Mouse (Mus musculus): ENCODE data around the gene Mctp2. TPM values are rescaled to one million over a fixed set of nuclear protein-coding genes. Genes with fewer than 3 reads are reported as not detected.

The Mctp2 gene
- polyA plus RNA-seq, 1 experiment from 2014 or later: 0.33 TPM

DNA sequence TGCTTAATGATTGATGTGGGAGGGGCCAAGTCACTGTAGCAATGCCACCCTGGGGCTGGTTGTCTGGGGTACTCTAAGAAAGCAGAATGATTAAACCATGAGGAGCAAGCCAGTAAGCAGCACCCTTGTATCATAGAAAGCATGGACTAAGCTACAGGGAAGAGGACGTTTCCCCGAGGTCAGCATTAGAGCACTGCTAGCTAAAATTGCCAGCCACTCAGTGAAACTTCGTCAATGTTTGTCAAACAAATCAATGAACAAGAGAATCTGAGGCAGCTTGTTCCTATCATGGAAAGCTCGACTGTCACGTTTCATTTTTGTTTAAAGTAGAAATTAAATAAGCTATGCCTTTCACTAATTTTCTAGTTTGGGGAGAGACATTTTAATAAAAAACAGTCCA is 124.8 kb downstream of the Mctp2 start:
- Histone ChIP-seq H3K27me3 (replicated peaks; ENCODE audit: control insufficient read depth, insufficient read depth, low read length) (no peaks in the 10 kb centered on the region), H3K27ac (ENCODE audit: low read depth, low read length) (no peak overlapping the region), H3K4me3 (ENCODE audit: low read depth, low read length) (no peak overlapping the region), H3K4me2 (no peak overlapping the region), H3K9me3 (ENCODE audit: control insufficient read depth, low read length) (no peaks in the 10 kb centered on the region), H3K9ac (ENCODE audit: low read depth, low read length) (no peak overlapping the region), H3K4me1 (replicated peaks; ENCODE audit: control insufficient read depth, insufficient read depth, low read length) (no peaks in the 10 kb centered on the region), H3K36me3 (ENCODE audit: control insufficient read depth, insufficient read depth, low read length) (no peaks in the 10 kb centered on the region)
- DNase-seq (ENCODE audit: low spot score) (no peak), ATAC-seq (replicated peaks; ENCODE audit: low FRiP score) (no peak)
- WGBS: 70% methylated on average over 5 of the region's 5 CpGs

DNA sequence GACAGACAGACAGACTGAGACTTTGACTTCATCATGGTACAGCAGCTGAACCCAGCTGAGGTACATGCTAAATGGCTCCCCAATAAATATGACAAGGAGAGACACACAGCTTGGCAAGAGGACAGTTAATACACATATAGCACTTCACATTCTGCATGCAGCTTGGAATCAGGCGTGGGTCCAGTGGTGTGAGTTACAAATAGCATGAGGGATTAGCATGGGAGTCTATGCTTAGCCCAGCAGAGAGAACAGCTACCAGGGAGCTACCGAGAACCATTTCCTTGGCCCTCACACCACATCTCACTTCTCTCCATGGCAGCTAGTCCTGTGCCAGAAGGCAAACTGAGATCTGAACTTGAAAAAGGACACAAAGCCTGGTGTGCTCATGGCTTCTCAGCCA is 137.1 kb downstream of the Mctp2 start:
- Histone ChIP-seq H3K27ac (ENCODE audit: low read depth, low read length) (no peak overlapping the region), H3K4me3 (ENCODE audit: low read depth, low read length) (no peak overlapping the region), H3K36me3 (ENCODE audit: control insufficient read depth, insufficient read depth, low read length) (no peaks in the 10 kb centered on the region), H3K4me1 (replicated peaks; ENCODE audit: control insufficient read depth, insufficient read depth, low read length) (no peaks in the 10 kb centered on the region), H3K27me3 (replicated peaks; ENCODE audit: control insufficient read depth, insufficient read depth, low read length) (no peaks in the 10 kb centered on the region), H3K9ac (ENCODE audit: low read depth, low read length) (no peak overlapping the region), H3K9me3 (ENCODE audit: control insufficient read depth, low read length) (no peaks in the 10 kb centered on the region), H3K4me2 (no peak overlapping the region)
- WGBS: 72% methylated on average over 2 of the region's 2 CpGs
- DNase-seq (ENCODE audit: low spot score) (no peak), ATAC-seq (replicated peaks; ENCODE audit: low FRiP score) (no peak)

DNA sequence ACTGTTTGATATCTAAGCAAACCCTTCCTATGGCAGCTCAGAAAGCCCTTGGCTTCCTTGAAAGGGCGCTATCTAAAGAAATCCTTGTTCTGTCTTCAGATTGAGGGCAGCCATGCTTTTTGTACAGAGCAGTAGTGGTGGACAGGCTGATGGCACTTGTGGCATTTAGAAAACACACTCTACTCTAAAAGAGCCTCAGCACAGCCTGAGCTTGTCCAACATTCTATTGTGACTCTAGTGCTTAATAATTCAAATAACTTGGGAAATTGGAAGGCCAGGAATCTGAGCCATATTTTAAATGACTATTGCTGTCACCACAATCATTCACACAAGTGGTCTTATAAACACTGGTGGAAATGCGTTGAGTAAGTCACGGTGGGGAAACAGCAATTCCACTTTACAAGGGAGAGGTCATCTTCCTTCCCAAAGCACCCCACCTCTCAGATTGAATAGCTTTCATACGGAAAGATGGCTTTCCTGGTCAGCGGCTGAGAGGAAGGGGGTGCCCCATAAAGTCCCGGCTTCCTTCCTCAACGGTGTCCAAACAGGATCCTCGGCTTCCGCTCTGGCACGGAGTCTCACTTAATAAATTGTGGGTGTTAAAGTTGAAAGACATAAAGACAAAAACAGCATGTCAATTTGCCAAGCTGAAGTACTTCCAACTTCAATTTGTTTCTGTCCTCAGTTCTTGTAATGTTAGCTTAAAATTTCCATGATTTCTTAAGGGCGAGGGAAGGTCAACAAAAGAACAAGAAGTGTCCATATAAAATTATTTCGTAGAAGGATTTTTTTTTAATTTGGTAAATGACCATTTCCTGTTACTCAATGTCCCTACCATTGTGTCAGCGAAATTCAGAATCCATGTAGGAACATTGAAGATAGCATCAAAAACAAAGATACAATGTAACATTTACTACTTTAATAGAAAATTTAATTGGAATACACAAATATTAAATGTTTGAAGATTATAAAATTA is 140.4 kb downstream of the Mctp2 start:
- DNase-seq (ENCODE audit: low spot score) (no peak), ATAC-seq (replicated peaks; ENCODE audit: low FRiP score) (no peak)
- Histone ChIP-seq H3K4me1 (replicated peaks; ENCODE audit: control insufficient read depth, insufficient read depth, low read length) (no peaks in the 10 kb centered on the region), H3K4me2 (no peak overlapping the region), H3K4me3 (ENCODE audit: low read depth, low read length) (no peak overlapping the region), H3K9me3 (ENCODE audit: control insufficient read depth, low read length) (no peaks in the 10 kb centered on the region), H3K27ac (ENCODE audit: low read depth, low read length) (no peak overlapping the region), H3K9ac (ENCODE audit: low read depth, low read length) (no peak overlapping the region), H3K36me3 (ENCODE audit: control insufficient read depth, insufficient read depth, low read length) (no peaks in the 10 kb centered on the region), H3K27me3 (replicated peaks; ENCODE audit: control insufficient read depth, insufficient read depth, low read length) (no peaks in the 10 kb centered on the region)
- 65% methylated on average over 13 of the region's 13 CpGs for WGBS

DNA sequence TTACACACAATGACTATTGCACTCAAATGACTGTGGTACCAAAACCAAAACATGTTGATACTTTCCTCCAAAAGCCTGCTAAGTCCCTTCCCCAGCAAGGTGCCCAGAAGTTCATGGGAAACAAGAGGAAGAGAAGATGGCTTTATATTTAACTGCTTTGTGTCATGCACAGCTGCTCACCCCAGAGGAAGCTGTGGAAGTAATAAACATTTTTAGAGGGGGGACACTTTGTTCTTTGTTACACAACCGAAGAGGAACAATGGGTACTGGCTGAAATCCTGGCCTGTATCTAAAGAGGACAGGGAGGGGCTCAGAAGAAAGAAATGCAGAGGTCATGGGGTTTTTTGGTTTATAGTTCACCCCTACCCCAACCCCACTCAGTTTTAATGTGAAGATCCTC is 144.2 kb downstream of the Mctp2 start:
- H3K9me3 ChIP-seq (ENCODE audit: control insufficient read depth, low read length): no peaks in the 10 kb centered on the region
- H3K4me2 ChIP-seq: no peak overlapping the region

DNA sequence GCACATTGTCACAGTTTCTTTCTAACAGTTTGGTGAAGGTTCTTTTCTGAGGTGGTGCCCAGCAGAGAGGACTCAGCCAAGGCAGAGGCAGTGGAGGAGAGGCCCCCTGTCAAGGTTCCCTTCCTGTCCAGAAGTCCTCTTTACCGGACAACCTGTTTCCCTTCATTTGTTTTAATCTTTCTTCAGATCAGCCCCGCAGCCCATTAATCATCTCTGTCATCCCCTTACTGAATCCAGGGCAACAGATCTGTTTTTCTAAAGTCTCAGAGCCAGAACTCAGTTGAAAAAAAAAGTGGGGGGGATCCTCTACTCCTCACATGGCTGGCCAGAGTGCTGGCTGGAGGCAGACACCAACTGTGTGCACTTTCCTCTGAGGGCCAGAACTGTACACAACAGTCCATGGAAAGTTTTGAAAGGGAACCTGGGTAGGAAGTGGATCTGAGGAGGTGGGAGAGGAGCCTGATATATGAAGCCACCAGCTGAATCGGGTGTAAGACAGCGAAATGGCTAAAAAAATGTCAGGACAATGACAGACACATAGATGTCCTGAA is 146.8 kb downstream of the Mctp2 start:
- no peak overlapping the region for H3K27ac ChIP-seq (ENCODE audit: low read depth, low read length)
- WGBS: 59% methylated on average over 4 of the region's 4 CpGs

More for the DNA sequence above, 144.2 kb downstream of the Mctp2 start:
- ATAC-seq (replicated peaks; ENCODE audit: low FRiP score) (no peak), DNase-seq (ENCODE audit: low spot score) (no peak)
- Histone ChIP-seq H3K4me1 (replicated peaks; ENCODE audit: control insufficient read depth, insufficient read depth, low read length) (no peaks in the 10 kb centered on the region), H3K27me3 (replicated peaks; ENCODE audit: control insufficient read depth, insufficient read depth, low read length) (no peaks in the 10 kb centered on the region), H3K27ac (ENCODE audit: low read depth, low read length) (no peak overlapping the region), H3K9ac (ENCODE audit: low read depth, low read length) (no peak overlapping the region), H3K4me3 (ENCODE audit: low read depth, low read length) (no peak overlapping the region), H3K36me3 (ENCODE audit: control insufficient read depth, insufficient read depth, low read length) (no peaks in the 10 kb centered on the region)
- 38% methylated on average over 1 of the region's 1 CpGs for WGBS

DNA sequence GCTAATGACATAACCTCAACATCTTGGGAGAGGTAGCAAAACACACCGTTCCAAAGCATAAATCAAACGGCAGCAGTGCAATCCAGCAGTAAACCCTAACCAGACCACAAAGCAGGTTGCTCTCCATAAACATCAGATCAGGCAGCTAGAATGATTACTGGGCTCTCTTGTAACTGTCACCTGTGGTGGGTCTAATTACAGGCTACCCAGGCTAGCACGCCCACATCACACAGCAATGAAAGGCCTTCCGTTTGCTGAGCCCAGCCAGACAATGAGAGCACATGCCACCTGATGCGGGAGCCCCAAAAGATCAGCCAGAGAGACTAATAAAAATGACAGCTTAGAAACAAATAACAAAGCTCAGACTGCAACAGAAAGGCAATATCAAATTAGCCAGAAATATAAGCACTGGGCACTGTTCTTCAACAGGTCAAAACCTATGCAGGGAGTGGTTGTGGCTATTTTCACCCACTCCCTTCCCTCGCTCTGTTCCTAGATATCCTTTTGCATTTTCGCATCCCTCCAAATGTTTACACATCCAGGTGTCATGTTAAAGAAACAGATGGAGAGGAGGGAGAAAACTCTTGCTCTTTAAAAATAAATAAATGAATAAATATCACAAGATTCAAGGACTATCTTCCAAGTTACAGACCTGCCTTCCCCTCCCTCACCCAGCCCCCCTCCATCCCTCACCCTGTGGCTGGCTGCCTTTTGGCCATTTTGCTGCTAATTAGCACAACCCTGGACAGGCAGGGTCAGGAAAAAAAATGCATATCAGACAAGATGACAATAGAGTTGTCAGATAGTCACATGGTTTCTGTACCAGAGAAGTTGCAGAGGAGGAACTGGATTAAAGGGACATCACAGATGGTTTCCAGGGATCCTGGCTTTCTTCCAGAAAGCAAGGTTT is 155.4 kb downstream of the Mctp2 start:
- Histone ChIP-seq H3K36me3 (ENCODE audit: control insufficient read depth, insufficient read depth, low read length) (no peaks in the 10 kb centered on the region), H3K27me3 (replicated peaks; ENCODE audit: control insufficient read depth, insufficient read depth, low read length) (no peaks in the 10 kb centered on the region), H3K4me3 (ENCODE audit: low read depth, low read length) (no peak overlapping the region), H3K27ac (ENCODE audit: low read depth, low read length) (no peak overlapping the region), H3K4me1 (replicated peaks; ENCODE audit: control insufficient read depth, insufficient read depth, low read length) (no peaks in the 10 kb centered on the region), H3K4me2 (no peak overlapping the region), H3K9me3 (ENCODE audit: control insufficient read depth, low read length) (no peaks in the 10 kb centered on the region), H3K9ac (ENCODE audit: low read depth, low read length) (no peak overlapping the region)
- WGBS: 74% methylated on average over 7 of the region's 7 CpGs
- no peak for DNase-seq (ENCODE audit: low spot score)
- no peak for ATAC-seq (replicated peaks; ENCODE audit: low FRiP score)

More for the DNA sequence above, 146.8 kb downstream of the Mctp2 start:
- no peaks in the 10 kb centered on the region for H3K27me3 ChIP-seq (replicated peaks; ENCODE audit: control insufficient read depth, insufficient read depth, low read length)
- H3K9me3 ChIP-seq (ENCODE audit: control insufficient read depth, low read length): no peaks in the 10 kb centered on the region
- no peak overlapping the region for H3K4me3 ChIP-seq (ENCODE audit: low read depth, low read length)
- no peaks in the 10 kb centered on the region for H3K4me1 ChIP-seq (replicated peaks; ENCODE audit: control insufficient read depth, insufficient read depth, low read length)
- H3K4me2 ChIP-seq: no peak overlapping the region
- no peak for ATAC-seq (replicated peaks; ENCODE audit: low FRiP score)
- H3K9ac ChIP-seq (ENCODE audit: low read depth, low read length): no peak overlapping the region
- H3K36me3 ChIP-seq (ENCODE audit: control insufficient read depth, insufficient read depth, low read length): no peaks in the 10 kb centered on the region
- no peak for DNase-seq (ENCODE audit: low spot score)

DNA sequence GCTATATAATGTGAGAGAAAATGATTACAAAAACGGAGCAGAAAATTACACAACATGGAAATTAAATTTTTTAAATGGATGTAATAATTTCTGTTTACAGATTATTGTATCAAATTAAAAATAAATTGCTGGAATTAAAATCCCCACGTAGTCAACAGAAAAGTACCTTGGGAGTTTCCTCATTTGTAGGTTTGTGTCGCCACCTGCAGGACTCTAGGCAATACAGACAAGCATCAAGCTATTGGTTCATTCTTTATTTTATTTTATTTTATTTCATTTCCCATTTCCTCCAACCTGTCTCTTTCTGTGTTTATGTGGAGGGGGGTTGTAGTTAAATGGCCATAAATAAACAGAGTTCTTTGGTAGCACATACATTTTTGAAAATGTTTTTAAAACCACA is 157.3 kb downstream of the Mctp2 start:
- H3K4me2 ChIP-seq: no peak overlapping the region
- no peaks in the 10 kb centered on the region for H3K4me1 ChIP-seq (replicated peaks; ENCODE audit: control insufficient read depth, insufficient read depth, low read length)
- no peak overlapping the region for H3K4me3 ChIP-seq (ENCODE audit: low read depth, low read length)
- DNase-seq (ENCODE audit: low spot score) (no peak), ATAC-seq (replicated peaks; ENCODE audit: low FRiP score) (no peak)
- H3K36me3 ChIP-seq (ENCODE audit: control insufficient read depth, insufficient read depth, low read length): no peaks in the 10 kb centered on the region
- WGBS: 26% methylated on average over 3 of the region's 3 CpGs
- no peaks in the 10 kb centered on the region for H3K9me3 ChIP-seq (ENCODE audit: control insufficient read depth, low read length)
- no peak overlapping the region for H3K27ac ChIP-seq (ENCODE audit: low read depth, low read length)
- H3K9ac ChIP-seq (ENCODE audit: low read depth, low read length): no peak overlapping the region
- no peaks in the 10 kb centered on the region for H3K27me3 ChIP-seq (replicated peaks; ENCODE audit: control insufficient read depth, insufficient read depth, low read length)

DNA sequence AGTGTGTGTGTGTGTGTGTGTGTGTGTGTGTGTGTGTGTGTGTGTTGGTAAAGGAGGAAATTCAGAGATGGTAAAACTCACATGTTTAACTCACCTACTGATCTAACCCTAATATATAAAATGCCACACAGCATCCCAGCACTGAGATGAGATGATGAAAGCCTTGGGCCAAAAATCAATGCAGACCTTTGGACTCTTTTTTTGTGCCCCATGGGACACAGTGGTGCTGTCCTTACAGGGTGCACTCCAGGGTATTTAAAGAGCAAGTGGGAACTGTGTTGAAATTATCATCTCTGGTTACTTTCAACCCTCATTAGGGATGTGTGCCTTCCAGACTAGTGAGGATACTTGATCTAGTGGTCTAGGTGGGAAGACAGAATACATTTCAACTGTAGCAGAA is 159.6 kb downstream of the Mctp2 start:
- H3K4me1 ChIP-seq (replicated peaks; ENCODE audit: control insufficient read depth, insufficient read depth, low read length): no peaks in the 10 kb centered on the region
- no peak overlapping the region for H3K4me3 ChIP-seq (ENCODE audit: low read depth, low read length)
- ATAC-seq (replicated peaks; ENCODE audit: low FRiP score) (no peak), DNase-seq (ENCODE audit: low spot score) (no peak)
- no peak overlapping the region for H3K27ac ChIP-seq (ENCODE audit: low read depth, low read length)
- H3K27me3 ChIP-seq (replicated peaks; ENCODE audit: control insufficient read depth, insufficient read depth, low read length): no peaks in the 10 kb centered on the region
- H3K4me2 ChIP-seq: no peak overlapping the region
- no peaks in the 10 kb centered on the region for H3K36me3 ChIP-seq (ENCODE audit: control insufficient read depth, insufficient read depth, low read length)
- no peaks in the 10 kb centered on the region for H3K9me3 ChIP-seq (ENCODE audit: control insufficient read depth, low read length)
- H3K9ac ChIP-seq (ENCODE audit: low read depth, low read length): no peak overlapping the region
